Mouse (Mus musculus): Measurements from ENCODE around the gene Pde4d.

GRCm38 (mm10) chr13:109073371-109073770 lies 623.6 kb downstream of the Pde4d start:
- TF ChIP-seq CTCF (IDR thresholded peaks at IDR 0.05; ENCODE audit: low read depth) (no peak), EP300 (optimal IDR thresholded peaks at IDR 0.05) (no peak)

Data from stomach, postnatal 0 days (tissue).